ENCODE assay signal across 21 mouse cellular contexts in the genomic region with DNA sequence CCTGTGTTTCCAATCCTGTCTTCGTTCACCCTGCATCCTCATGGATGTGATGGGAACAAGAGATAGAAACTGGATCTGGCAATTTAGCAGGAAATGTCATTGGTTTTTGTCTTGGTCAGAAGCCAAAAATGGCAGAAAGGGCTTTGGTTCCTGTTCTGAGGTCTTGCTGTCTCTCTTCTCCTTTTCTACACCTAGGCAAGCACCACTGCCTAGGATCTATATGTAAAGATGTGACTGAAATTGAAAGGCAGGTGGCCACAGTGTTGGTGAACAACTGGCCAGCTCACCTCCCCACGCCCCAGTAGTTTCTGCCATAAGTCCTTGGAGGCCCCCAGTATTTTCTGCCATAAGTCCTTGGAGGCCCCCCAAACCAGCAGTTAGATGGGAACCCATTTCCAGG.
"Had no signal": no experiment of that assay in that cellular context is flagged by ENCODE, and none has a peak within 500 bp of the region (broad histone marks: within the 10 kb centered on the region; RNA-seq: fewer than 3 reads in every experiment).

No protein-coding gene starts in this region.

- H3K9ac ChIP-seq: kidney, embryonic 15.5 days; limb, embryonic 12.5 days; limb, embryonic 15.5 days; liver, embryonic 14.5 days; liver, postnatal 0 days; lung, embryonic 14.5 days; midbrain, embryonic 13.5 days had no signal

- H3K4me3 ChIP-seq: kidney, embryonic 15.5 days; limb, embryonic 12.5 days; limb, embryonic 15.5 days; megakaryocyte, embryonic 14.5 days; midbrain, embryonic 10.5 days; midbrain, embryonic 13.5 days had no signal

- H3K36me3 ChIP-seq: kidney, embryonic 15.5 days; limb, embryonic 12.5 days; limb, embryonic 15.5 days; midbrain, embryonic 10.5 days; midbrain, embryonic 13.5 days had no signal

- H3K4me1 ChIP-seq: kidney, embryonic 15.5 days; limb, embryonic 12.5 days; limb, embryonic 15.5 days; midbrain, embryonic 13.5 days had no signal

- DNase-seq: kidney, adult 11 months; kidney, adult 8-10 months; kidney, postnatal 36 days; left cerebral cortex, postnatal 4 days; lung, embryonic 14.5 days; lung, postnatal 36 days; right cerebral cortex, postnatal 14 days; right cerebral cortex, postnatal 4 days; thymus, adult 2 months had no signal

- H3K27me3 ChIP-seq: kidney, embryonic 15.5 days; limb, embryonic 12.5 days; limb, embryonic 15.5 days; midbrain, embryonic 13.5 days had no signal

- H3K9me3 ChIP-seq: kidney, embryonic 15.5 days; limb, embryonic 12.5 days; limb, embryonic 15.5 days; megakaryocyte, embryonic 14.5 days; midbrain, embryonic 10.5 days; midbrain, embryonic 13.5 days had no signal

- H3K4me2 ChIP-seq: kidney, embryonic 15.5 days; limb, embryonic 12.5 days; limb, embryonic 15.5 days; liver, embryonic 11.5 days; lung, embryonic 14.5 days; midbrain, embryonic 13.5 days had no signal

- H3K27ac ChIP-seq: kidney, embryonic 15.5 days; limb, embryonic 12.5 days; limb, embryonic 15.5 days; liver, embryonic 14.5 days; midbrain, embryonic 10.5 days; midbrain, embryonic 13.5 days; stomach, postnatal 0 days had no signal

- ATAC-seq: liver, postnatal 0 days; lung, postnatal 0 days; midbrain, embryonic 13.5 days; midbrain, embryonic 16.5 days had no signal
